Mouse (Mus musculus) spleen, adult 2 months (tissue): ENCODE data around the gene Jak1.

Experiments used
- CTCF ChIP-seq: fragments of 200-500 bp; IDR thresholded peaks from 2 replicates; pipeline ENCODE4 v1.5.1; 2011; ENCODE audit warnings: mild to moderate bottlenecking, inconsistent platforms; ENCODE audit not compliant: insufficient read depth, insufficient read length, insufficient replicate concordance; ENCODE audit errors: extremely low read depth
- POLR2A ChIP-seq: fragments of 200-500 bp; IDR thresholded peaks from 2 replicates; pipeline ENCODE4 v1.6.1; 2011; ENCODE audit warnings: low read depth, low read length, inconsistent platforms

GRCm38 (mm10) chr4:101213477-101213876, 51.6 kb downstream of the Jak1 start:
- TF ChIP-seq CTCF (no peak), POLR2A (no peak)
